ENCODE assay signal across 20 mouse cellular contexts in the genomic region with DNA sequence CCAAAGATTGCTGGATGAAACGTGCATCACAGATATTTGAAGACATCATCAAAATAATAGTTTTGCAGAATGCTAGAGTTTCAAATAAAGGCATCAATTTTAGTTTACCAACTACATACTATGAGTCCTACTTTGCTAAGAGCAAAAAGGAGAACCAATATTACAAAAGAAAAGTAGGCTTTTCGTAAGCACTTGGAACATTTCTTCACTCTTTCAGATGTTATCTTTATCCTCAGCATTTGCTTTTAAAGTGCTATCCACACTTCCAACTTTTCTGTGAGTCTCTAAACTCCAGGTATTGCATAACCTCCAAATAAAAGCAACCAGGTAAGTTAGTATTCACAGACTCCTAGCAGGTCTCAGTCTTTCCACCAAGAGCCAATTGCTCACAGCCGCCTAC. TPM values are rescaled to one million over a fixed set of nuclear protein-coding genes. Genes with fewer than 3 reads are reported as not detected.
"Had no signal": no experiment of that assay in that cellular context is flagged by ENCODE, and none has a peak within 500 bp of the region (broad histone marks: within the 10 kb centered on the region; RNA-seq: fewer than 3 reads in every experiment).

No protein-coding gene starts in this region.

- H3K9ac ChIP-seq: liver, embryonic 14.5 days; lung, embryonic 14.5 days; neural tube, embryonic 13.5 days; neural tube, embryonic 15.5 days; stomach, embryonic 15.5 days had no signal

- ATAC-seq: midbrain, embryonic 16.5 days had no signal

- H3K4me2 ChIP-seq: lung, embryonic 14.5 days; midbrain, embryonic 11.5 days; neural tube, embryonic 13.5 days; neural tube, embryonic 15.5 days; stomach, embryonic 15.5 days had no signal

- H3K36me3 ChIP-seq: neural tube, embryonic 13.5 days; stomach, embryonic 15.5 days had no signal

- H3K27me3 ChIP-seq: neural tube, embryonic 13.5 days; neural tube, embryonic 15.5 days; stomach, embryonic 15.5 days had no signal

- H3K27ac ChIP-seq: liver, embryonic 14.5 days; macrophage; neural tube, embryonic 13.5 days; neural tube, embryonic 15.5 days; stomach, embryonic 15.5 days; stomach, postnatal 0 days had no signal

- DNase-seq: lung, adult 18-20 months; lung, embryonic 14.5 days; lung, postnatal 10 days; lung, postnatal 36 days; midbrain, embryonic 14.5 days; right cerebral cortex, postnatal 14 days; thymus, adult 2 months; thymus, postnatal 36 days had no signal

- H3K4me3 ChIP-seq: megakaryocyte, embryonic 14.5 days; myocyte; neural tube, embryonic 13.5 days; neural tube, embryonic 15.5 days; stomach, embryonic 15.5 days had no signal

- H3K9me3 ChIP-seq: megakaryocyte, embryonic 14.5 days; neural tube, embryonic 13.5 days; neural tube, embryonic 15.5 days; stomach, embryonic 15.5 days had no signal

- H3K4me1 ChIP-seq: neural tube, embryonic 13.5 days; neural tube, embryonic 15.5 days; stomach, embryonic 15.5 days had no signal

RNA-seq across cellular contexts. Expression of a gene that starts 14.4 kb away (rescaled TPM):
- polyA plus RNA-seq: lung, embryonic 16.5 days; macrophage; myocyte; testis, adult 2 months; thymus, adult 2 months had no signal
